Mouse (Mus musculus) left cerebral cortex, postnatal 4 days (tissue): ENCODE results near the gene Ctbp2. TPM values are rescaled to one million over a fixed set of nuclear protein-coding genes. Genes with fewer than 3 reads are reported as not detected.

Source experiments
- DNase-seq: peaks from one replicate; pipeline ENCODE4 v3.0.0-alpha.2; 2022
- intact Hi-C: fragments of 180-260 bp; cut with DNase I; formaldehyde crosslinking; loops from one replicate; pipeline ENCODE4 v1.15.1; 2025
- total RNA-seq, 2 experiments: library from RNA; stranded (reverse); gene quantifications; 2 replicates each; pipeline ENCODE4 v1.2.3; 2021

Ctbp2 gene
- total RNA-seq, 2 experiments from 2014 or later: 41.0 to 48.8 TPM

GRCm38 (mm10) chr7:133012637-133013366 lies 111.4 kb downstream of the Ctbp2 start:
- intact Hi-C loops: no loop called here
- DNase-seq: no peak

DNA sequence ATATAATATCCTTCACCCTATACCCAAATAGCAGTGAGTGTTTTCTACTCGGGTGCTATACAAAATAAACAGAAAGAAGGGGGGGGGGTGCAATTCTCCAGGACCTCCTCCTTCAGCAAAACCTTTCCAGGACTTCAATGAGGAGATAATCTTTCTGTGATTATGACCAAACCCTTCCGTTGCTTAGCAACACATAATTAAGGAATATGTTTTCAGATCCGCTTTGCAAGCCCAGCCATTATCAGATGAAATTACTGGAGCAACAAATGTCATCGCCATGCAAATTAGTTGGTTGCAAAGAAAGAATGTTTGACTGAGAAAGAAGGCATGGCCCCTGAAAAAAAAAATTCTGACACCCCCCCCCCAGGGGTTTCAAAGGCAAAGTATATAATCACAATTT lies 112.5 kb downstream of the Ctbp2 start:
- no peak for DNase-seq
- intact Hi-C loops: no loop called here

DNA sequence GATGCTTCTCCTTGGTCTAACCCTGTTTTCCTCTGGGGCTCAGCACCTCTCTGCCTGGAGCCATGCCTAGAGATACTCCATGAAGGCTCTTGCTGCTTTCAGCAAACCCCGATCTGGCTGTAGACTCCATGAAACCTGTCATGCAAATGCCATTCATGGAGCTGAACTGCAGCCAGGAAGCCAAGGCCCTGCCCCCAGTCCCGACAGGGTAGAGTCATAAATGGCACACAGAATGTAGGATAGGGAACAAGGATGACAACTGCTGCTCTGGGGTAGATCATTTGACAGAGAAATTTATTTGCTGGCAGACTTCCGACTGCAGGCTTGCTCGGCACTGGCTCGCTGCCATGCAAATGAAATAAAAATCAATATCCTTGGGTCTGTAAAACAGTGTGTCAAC lies 113.0 kb downstream of the Ctbp2 start:
- intact Hi-C loops: no loop called here
- DNase-seq: peak; percentile 86

DNA sequence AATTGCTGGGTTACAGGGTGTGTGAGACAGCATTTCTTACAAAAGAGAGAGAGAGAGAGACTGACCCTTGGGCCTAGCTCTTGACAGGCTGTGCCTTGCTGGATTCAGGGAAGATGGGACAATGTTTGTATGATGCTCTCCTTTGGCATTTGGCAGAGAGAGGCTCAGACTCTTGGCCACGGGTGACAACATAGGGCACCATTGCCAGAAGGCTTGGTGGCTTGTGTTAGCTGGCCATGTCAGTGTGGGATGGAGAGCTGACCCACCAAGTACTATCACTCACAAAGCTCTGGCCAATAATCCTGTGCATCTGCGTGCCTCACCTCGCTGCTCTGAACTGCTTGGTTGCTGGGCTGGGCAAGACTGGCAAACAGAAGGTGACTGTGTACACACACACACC lies 113.7 kb downstream of the Ctbp2 start:
- DNase-seq: no peak
- intact Hi-C loops: no loop called here

GRCm38 (mm10) chr7:133009676-133010075 lies 114.5 kb downstream of the Ctbp2 start:
- intact Hi-C loops: loop anchor here (10.0 kb wide), 1 partner anchor 355 kb away; no protein-coding TSS in a partner anchor
- no peak for DNase-seq

GRCm38 (mm10) chr7:133008663-133009062 lies 115.5 kb downstream of the Ctbp2 start:
- DNase-seq: no peak
- intact Hi-C loops: loop anchor here (10.0 kb wide), 1 partner anchor 354 kb away; no protein-coding TSS in a partner anchor

- no peak for DNase-seq
- intact Hi-C loops: loop anchor here (10.0 kb wide), 1 partner anchor 353 kb away; no protein-coding TSS in a partner anchor
Measured at GRCm38 (mm10) chr7:133007343-133007742, 116.8 kb downstream of the Ctbp2 start.

DNA sequence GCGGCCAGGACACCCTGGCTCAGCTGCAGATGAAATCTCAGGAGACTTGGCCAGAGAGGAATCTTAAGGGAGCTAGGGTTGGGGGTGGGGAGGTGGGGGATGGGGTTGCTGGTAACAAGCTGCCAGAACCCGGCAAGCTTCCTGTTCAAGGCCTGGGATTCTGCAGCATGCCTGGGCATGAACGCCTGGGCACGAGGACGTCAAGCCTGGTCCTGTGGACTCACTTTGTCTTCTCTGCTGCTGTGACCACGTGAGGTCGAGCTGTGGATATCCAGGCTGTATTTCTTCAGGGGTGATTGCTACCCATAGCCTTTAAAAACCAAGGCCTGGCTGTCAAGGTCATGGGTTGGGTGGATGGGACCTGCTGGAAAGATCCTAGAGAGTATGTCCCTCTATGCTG lies 118.4 kb downstream of the Ctbp2 start:
- intact Hi-C loops: loop anchor here (10.0 kb wide), 1 partner anchor 351 kb away; no protein-coding TSS in a partner anchor
- DNase-seq: no peak

DNA sequence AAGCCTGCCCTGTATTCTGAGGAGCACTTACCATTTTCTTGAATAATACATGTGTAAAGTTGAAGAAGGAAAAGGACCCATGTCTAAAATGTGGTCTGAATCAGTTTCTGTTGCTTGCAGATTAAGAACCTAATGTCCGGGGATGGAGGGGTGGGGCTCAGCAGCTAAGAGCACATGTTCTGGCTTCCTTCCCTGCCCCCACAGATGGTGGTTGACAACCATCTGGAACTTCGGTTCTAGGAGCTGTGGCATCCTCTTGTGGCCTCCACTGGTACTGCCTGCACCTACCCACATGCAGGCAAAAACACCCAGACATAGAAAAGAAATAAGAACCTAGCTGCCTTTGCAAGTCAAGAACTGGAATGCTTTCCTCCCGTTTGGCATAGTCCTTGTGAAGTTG lies 120.7 kb downstream of the Ctbp2 start:
- intact Hi-C loops: loop anchor here (10.0 kb wide), 1 partner anchor 349 kb away; no protein-coding TSS in a partner anchor

DNA sequence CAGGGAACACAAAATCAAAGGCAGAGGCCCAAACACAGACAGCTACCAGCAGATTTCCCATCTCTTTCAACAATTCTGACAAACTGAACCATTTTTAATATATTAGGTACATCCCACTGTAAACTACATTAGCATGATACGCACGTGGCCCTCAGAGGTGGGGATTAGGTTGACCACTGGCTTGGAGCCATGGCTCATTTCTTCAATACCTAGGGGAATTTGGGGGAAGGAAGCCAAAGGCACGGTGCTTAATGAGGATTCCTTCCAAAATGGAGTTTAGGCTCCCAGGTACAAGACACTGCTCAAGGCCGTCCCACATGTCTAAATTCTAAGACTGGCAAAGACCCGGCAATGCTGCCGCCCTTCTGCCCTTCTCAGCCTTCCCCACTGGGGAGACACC lies 121.9 kb downstream of the Ctbp2 start:
- intact Hi-C loops: loop anchor here (10.0 kb wide), 1 partner anchor 347 kb away; no protein-coding TSS in a partner anchor

More for the DNA sequence above, 120.7 kb downstream of the Ctbp2 start:
- DNase-seq: peak; percentile 93

DNA sequence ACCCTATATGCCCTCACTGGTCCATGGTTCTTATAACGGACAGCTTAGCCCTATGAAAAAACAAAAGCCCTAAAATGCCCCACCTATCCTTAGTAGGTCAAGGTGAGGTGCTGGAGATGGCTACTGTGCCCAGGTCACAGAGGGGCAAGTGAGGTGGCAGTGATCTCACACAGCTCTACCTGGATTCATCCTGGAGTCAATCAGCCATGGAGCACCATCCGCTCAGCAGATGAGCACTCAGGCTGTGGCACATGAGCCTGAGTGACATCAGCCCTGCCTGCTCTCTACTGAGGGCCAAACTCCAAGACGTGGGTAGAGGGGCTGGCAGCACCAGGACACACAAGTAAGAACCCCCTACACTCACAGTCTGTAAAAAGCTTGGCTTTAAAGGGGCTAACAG lies 122.8 kb downstream of the Ctbp2 start:
- intact Hi-C loops: loop anchor here (10.0 kb wide), 1 partner anchor 347 kb away; no protein-coding TSS in a partner anchor
- no peak for DNase-seq

More for the DNA sequence above, 121.9 kb downstream of the Ctbp2 start:
- DNase-seq: no peak

DNA sequence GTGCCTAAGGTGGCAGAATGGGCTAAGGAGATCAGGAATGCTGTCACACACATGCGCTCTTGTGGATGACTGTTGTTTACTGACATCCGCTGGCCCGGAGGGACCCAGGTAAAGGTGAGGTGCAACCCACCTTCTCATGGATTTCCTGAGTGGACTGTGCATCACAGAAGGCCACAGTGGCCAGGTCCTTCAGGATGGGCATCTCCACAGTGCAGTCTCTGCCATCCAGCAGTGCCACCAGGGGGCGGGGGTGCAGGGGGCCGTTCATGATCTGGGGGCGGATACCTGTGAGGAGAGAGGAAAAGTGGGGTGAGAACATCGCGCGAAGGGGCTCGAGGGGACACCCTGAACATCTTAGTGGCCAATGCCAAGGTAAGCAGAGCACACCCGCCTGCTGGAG lies 125.1 kb downstream of the Ctbp2 start:
- intact Hi-C loops: no loop called here
- no peak for DNase-seq

- intact Hi-C loops: no loop called here
- DNase-seq: no peak
Measured at GRCm38 (mm10) chr7:132998639-132999038, 125.5 kb downstream of the Ctbp2 start.

GRCm38 (mm10) chr7:132996391-132996790 lies 127.8 kb downstream of the Ctbp2 start:
- DNase-seq: no peak

GRCm38 (mm10) chr7:132994628-132995191 lies 129.4 kb downstream of the Ctbp2 start:
- DNase-seq: no peak
- intact Hi-C loops: no loop called here

More at GRCm38 (mm10) chr7:132996391-132996790, 127.8 kb downstream of the Ctbp2 start:
- intact Hi-C loops: no loop called here

- intact Hi-C loops: no loop called here
- DNase-seq: no peak
Measured at GRCm38 (mm10) chr7:132994120-132994519, 130.0 kb downstream of the Ctbp2 start.

GRCm38 (mm10) chr7:132992967-132993615 lies 131.1 kb downstream of the Ctbp2 start:
- DNase-seq: no peak
- intact Hi-C loops: no loop called here

- intact Hi-C loops: no loop called here
- no peak for DNase-seq
Measured at GRCm38 (mm10) chr7:132991240-132991900, 132.8 kb downstream of the Ctbp2 start.

DNA sequence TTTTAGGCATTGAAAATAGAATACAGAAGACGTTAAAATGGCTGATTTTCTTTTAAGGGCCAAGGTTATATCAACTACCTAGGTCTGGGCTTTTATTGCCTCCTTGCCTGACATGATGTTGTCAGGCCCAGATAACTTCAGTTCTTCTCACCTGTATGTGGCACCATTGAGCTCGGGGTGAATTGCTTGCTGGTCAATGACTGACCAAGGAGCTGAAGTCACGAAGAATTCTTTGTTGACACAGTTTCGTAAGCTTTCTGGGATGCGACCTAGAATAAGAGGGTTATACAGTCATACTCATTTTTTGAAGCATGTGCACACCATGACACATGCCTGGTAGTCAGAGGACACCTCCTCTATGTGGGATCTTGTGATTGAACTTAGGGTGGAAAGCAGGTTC lies 134.3 kb downstream of the Ctbp2 start:
- no peak for DNase-seq
- intact Hi-C loops: loop anchor here (10.0 kb wide), 1 partner anchor 115 kb away; no protein-coding TSS in a partner anchor

GRCm38 (mm10) chr7:132982639-132983038 lies 141.5 kb downstream of the Ctbp2 start:
- intact Hi-C loops: loop anchor here (10.0 kb wide), 1 partner anchor 108 kb away; no protein-coding TSS in a partner anchor

DNA sequence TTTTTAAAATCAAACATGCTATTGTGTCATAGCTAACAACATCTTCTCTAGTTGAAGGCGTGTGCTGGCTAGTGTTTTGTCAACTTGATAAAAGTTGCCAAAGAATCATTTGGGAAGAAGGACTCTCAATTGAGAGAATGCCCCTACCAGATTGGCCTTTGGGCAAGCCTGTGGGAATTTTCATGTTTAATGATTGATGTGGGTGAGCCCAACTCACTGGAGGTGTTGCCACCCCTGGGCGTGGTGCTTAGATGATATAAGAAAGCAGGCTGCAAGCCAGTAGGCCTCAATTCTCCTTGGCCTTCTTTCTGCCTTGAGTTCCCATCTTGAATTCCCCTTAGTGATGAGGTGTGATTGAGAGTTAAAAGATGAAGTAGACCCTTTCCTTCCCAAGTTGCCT lies 146.2 kb downstream of the Ctbp2 start:
- DNase-seq: no peak
- intact Hi-C loops: no loop called here

More at GRCm38 (mm10) chr7:132982639-132983038, 141.5 kb downstream of the Ctbp2 start:
- no peak for DNase-seq
